Mouse (Mus musculus) kidney, postnatal 10 days (tissue): ENCODE results near the gene Gart.
A peak's percentile ranks its signal among the peaks of the same experiment; 100 is the strongest.
"Not testable (repeated sequence)": the region's sequence is repeated elsewhere in the genome, so short reads cannot be mapped to it uniquely, and the experiment has no call there.

Source experiments
- DNase-seq: peaks from one replicate; pipeline ENCODE4 v3.0.0; 2021; ENCODE audit warnings: mixed read lengths

Gene Gart

DNA sequence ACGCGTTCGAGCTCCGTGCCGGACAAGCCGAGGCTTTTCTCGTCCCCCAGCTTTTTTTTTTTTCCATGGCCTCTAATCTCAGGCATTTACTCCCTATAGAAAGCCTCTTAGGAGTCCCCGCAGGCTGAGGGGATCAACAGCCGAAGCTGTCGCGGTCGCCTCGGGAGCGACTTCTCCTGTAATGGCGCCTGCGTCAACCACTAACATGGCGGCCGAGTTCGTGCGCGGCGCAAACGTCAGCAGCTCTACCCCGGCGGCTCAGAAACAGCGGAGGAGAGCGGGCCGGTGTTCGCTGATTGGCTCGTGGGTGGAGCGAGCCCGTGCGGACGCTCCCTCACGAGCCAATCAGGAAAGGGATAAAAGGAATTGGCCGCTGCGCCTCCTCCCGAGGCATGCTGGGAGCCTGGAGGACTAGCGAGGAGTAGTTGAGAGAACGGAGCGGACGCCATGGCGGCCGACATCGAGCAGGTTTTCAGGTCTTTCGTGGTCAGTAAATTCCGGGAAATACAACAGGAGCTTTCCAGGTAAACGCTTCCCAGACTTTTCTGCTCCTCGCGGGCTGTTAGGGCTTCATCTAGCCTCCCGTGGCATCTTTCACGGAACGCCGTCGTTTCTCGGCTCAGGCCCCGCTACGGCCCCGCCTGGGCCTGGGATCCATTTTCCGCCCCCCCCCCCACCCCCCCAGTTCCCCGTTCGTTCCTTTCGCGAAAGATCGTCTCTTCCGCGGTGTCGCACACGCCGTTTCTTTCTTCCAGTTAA lies 888 bp upstream of the Gart start, which contains the start of gene Son:
Son (plus strand) TSS at position 46 of the 759 bp plus-strand sequence.
- DNase-seq, result peak; percentile 98

- no peak for DNase-seq
These were observed 653 bp downstream of the Gart start for GRCm38 (mm10) chr16:91645995-91646602.

GRCm38 (mm10) chr16:91645420-91645819 lies 1.3 kb downstream of the Gart start:
- DNase-seq, result not testable (repeated sequence)

- DNase-seq, result no peak
These were observed 1.9 kb downstream of the Gart start for GRCm38 (mm10) chr16:91644901-91645300.

GRCm38 (mm10) chr16:91640171-91640570 lies 6.6 kb downstream of the Gart start:
- DNase-seq, result no peak

GRCm38 (mm10) chr16:91639636-91640035 lies 7.1 kb downstream of the Gart start:
- DNase-seq, result no peak

DNA sequence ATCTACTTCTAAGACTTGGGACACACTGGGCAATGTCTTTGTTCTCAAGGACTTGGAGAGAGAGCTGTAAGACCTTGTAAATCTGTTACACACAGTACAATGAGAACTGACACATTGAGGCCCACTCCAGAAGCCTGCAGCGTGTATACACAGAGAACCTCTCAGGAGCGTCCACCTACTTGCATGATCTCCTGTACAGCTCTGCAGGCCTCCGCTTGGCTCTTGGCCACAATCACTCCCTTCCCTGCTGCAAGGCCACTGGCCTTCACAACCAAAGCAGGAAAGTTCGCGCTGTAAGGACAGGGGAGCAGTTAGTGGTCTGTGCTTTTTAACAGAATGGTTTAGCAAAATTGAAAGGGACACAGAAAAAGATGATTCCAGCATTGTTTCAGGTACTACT lies 7.6 kb downstream of the Gart start:
- no peak for DNase-seq

GRCm38 (mm10) chr16:91633641-91634040 lies 13.1 kb downstream of the Gart start:
- no peak for DNase-seq

- DNase-seq, result no peak
These were observed 13.8 kb downstream of the Gart start for GRCm38 (mm10) chr16:91632940-91633339.

DNA sequence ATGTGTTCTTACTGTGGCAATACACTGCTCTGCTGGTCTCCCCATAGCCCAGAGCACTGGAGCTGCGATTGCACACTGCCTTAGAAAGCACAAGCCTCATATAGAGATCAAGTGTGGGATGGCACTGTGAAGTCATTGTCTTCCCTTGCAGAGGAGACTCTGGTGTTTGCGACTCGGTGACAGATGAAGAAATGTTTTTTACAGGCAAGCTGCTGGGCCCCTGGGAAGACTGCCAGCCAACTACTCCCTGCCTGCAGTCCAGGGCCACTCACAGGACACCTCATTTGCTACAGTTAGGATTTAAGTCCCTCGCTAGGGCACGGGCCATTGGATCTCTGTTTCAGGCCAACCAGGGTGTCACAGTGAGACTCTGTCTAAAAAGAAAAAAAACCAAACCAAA lies 14.3 kb downstream of the Gart start:
- no peak for DNase-seq

GRCm38 (mm10) chr16:91630584-91630983 lies 16.2 kb downstream of the Gart start:
- no peak for DNase-seq

GRCm38 (mm10) chr16:91629749-91630148 lies 17.0 kb downstream of the Gart start:
- DNase-seq, result no peak

GRCm38 (mm10) chr16:91628673-91629072 lies 18.1 kb downstream of the Gart start:
- DNase-seq, result no peak

DNA sequence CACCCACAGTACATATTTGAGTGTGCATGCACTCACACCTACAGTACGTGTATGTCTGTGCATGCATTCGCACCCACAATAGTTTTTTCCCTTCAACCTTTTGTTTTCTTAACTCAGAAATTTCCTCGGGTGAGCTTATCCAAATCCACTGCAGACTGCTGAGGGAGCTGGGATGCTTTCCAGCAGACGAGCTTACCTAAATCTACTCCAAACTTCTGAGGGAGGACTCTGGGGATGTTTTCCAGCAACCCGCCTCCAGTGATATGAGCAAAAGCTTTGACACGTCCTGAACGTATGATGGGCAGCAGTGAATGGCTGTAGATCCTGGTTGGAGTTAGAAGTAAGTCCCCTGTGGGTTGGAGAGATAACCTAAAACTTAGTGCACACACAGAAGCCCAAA lies 18.9 kb downstream of the Gart start:
- DNase-seq, result no peak

GRCm38 (mm10) chr16:91623074-91623473 lies 23.7 kb downstream of the Gart start:
- DNase-seq, result no peak

- no peak for DNase-seq
These were observed 25.8 kb downstream of the Gart start for GRCm38 (mm10) chr16:91620991-91621390.

- no peak for DNase-seq
These were observed 26.6 kb downstream of the Gart start for GRCm38 (mm10) chr16:91620185-91620584.

DNA sequence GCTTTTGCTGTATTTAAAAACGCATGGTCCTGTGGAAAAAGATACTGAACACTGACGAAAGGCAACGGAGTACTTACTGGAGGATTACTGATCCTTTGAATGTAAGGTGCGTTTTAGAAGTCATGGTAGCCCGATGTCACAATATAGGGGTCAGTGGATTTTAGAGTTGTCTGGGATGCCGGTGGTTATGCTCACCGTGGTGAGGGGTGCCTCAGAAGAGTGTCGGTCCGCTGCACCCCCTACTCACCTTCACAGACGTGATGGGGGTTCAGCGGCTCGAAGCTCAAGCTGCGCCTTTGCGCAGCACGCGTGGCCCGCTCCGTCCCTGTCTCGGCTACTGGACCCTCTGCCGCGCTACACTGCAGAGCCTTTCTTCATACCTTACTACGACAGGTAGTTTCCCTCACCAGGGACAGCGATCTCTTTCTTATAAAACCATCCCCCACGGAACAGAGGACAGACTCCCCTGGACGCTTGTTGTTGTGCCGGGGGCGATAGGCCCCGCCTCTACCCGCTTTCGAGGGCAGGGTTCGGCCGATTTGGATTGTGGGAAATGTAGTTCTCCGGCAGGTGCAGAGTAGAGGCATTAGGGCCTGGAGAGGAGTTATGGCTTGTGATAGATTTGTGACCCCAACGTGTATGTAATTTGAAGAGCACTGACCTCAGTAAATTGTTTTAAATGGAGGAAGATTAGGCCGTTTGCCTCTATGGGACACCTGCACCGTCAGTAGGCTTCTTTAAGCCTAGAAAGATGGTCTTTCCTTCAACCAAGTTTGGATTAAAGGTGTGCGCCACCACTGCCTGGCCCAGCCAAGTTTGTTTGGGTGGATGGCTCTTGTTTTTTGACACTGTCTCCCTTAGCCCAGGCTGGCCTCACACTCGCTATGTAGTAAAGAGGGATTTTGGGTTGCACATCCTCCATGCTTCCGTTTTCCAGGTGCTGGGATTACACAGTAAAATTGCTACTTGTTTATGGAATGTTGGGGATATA lies 27.9 kb downstream of the Gart start, which contains the start of gene Dnajc28:
Dnajc28 (minus strand) TSS at position 516 of the 991 bp plus-strand sequence.
- DNase-seq, result peak; percentile 86

DNA sequence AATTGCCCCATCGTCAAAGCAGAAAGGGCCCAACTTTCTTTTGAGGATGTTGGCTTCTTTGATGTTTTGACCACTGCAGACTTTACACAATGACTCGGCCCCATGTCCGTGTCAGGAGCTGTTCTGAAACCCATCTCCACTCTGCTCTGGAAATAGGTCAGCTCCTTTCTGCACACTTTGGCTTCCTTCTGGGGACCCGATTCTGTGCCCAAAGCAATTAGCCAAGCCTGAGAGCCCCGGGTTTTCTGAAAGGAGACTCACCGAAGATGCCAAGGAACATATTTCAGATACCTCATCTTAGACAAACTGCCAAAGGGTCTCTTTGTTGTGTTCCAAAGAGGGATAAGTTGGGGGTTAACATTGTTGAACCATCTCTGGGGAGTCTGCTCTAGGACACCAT lies 32.2 kb downstream of the Gart start:
- no peak for DNase-seq

DNA sequence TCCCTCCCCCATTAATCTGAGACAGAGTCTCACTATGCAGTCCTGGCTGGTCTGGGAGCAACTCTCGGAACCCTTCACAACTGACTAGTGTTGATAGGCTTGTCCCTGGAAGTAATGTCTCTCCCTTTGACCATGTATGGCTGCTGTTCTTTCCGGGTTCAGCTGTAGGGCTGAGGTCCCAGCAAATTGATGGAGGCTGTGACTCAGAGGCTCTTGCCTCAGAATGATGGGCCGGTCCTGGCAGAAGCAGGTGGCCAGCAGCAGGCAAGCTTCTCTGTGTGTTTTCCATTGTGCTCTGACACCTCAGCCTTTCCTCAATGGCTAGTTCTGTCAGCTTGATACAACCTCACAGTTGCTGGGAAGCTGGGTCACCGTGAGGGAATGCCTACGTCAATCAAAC lies 34.2 kb downstream of the Gart start:
- DNase-seq, result no peak

GRCm38 (mm10) chr16:91611248-91611647 lies 35.5 kb downstream of the Gart start:
- DNase-seq, result no peak

GRCm38 (mm10) chr16:91609501-91610245 lies 37.1 kb downstream of the Gart start:
- DNase-seq, result peak; percentile 35
